Mouse (Mus musculus) Muller cell, postnatal 12 days (primary cell): ENCODE results near the gene Cln5.

Source experiments
- DNase-seq: peaks from one replicate; pipeline ENCODE4 v3.0.0-alpha.2; 2015; ENCODE audit errors: inconsistent ontology term

Gene Cln5

GRCm38 (mm10) chr14:103069864-103070611, at the start of gene Cln5:
Gene Cln5, plus strand, starts transcription at chr14:103070216.
- DNase-seq = peak; percentile 98

GRCm38 (mm10) chr14:103029203-103029602, 40.8 kb upstream of the Cln5 start:
- no peak for DNase-seq

GRCm38 (mm10) chr14:103033271-103033823, 36.7 kb upstream of the Cln5 start:
- no peak for DNase-seq

GRCm38 (mm10) chr14:103034076-103034475, 35.9 kb upstream of the Cln5 start:
- no peak for DNase-seq

DNA sequence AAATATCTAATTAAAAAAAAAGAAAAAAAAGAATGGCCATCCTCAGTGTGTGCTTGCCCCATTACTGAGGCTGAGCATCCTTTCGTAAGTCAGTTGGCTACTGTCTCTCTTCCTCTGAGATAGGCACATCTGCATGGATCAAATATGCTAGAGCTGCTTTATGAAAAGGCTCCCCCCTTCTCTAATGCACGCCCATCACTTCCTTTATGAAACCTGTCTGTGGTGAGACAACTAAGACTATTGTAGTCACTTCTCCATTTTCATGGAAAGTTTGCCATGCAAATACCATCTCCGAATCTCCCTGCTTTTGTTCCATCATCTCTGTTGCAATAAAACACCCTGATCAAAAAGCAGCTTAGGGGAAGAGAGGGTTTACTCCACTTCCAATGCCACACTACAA, 33.0 kb upstream of the Cln5 start:
- no peak for DNase-seq

GRCm38 (mm10) chr14:103046677-103047076, 23.3 kb upstream of the Cln5 start, which contains the start of gene Acod1:
Gene Acod1, plus strand, starts transcription at chr14:103046977.
- DNase-seq = no peak

DNA sequence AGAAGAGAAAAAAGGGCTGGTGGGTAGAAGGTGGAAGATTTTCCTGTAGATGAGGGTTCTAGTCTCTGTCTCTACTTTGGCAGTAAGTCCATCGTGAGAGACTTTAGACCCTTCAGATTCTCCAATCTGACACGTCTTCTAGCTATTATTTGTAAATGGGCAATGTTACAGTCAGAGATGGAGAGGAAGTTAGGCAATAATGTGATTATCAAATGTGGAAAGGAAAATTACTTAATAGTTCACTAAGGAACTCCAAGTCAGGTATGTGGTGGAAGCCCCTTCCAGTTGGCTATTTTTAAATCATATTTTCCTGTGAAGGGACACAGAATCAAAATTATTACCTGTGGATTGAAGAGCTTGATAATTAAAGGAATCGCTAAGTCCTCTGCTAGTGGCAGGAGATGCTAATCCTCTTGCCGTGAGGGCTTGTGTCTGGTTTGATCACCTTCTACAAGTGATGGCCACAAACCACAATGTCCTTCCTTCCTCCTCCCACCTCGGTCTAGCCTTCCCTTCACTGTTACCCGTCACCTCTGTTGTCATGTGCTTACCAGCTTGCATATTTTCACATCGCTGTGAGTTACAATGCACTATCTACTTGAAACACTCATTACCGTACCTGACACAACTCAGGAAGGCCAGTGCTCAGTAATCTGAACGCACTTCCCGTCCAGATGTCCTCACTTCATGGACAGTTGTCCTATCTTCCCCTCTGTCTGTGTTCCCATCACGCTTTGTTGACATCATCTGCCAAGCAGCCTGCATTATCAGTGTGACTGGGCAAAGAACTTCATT, 21.5 kb upstream of the Cln5 start:
- no peak for DNase-seq

- DNase-seq = peak; percentile 51
Measured at GRCm38 (mm10) chr14:103051159-103051769, 18.8 kb upstream of the Cln5 start.

DNA sequence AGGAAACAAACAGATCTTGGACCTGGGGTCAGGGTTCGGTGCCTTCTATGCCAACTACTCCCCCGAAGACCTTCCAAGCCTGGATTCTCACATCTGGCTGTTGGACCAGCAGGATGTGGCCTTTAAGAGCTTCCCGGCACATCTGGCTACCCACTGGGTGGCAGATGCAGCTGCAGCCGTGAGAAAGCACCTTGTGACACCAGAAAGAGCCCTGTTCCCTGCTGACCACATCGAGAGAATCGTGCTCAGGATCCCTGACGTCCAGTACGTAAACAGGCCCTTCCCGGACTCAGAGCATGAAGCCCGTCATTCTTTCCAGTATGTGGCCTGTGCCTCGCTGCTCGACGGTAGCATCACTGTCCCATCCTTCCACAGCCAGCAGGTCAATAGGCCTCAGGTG, 15.3 kb upstream of the Cln5 start:
- no peak for DNase-seq

GRCm38 (mm10) chr14:103056601-103057000, 13.4 kb upstream of the Cln5 start:
- DNase-seq = no peak

DNA sequence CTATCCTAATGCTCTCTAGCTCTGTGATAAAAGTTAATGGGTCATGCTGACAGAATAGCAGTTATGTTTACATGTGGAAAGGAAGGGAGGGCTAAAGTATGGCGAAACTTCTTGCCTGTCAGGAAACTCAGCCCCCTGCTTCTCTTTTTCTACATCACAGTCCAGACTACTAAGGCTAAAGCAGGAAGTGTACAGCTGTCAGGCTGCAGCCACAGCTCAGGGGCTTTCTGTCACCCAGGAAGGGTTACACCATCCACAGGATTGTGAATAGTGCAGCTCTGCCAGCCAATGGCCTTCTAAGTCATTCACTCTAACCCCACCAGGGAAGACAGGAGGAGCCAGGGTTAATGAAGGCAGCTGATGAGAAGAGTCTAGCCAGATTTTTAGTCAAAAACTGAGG, 11.0 kb upstream of the Cln5 start:
- DNase-seq = no peak

GRCm38 (mm10) chr14:103059495-103059894, 10.5 kb upstream of the Cln5 start:
- DNase-seq = no peak

DNA sequence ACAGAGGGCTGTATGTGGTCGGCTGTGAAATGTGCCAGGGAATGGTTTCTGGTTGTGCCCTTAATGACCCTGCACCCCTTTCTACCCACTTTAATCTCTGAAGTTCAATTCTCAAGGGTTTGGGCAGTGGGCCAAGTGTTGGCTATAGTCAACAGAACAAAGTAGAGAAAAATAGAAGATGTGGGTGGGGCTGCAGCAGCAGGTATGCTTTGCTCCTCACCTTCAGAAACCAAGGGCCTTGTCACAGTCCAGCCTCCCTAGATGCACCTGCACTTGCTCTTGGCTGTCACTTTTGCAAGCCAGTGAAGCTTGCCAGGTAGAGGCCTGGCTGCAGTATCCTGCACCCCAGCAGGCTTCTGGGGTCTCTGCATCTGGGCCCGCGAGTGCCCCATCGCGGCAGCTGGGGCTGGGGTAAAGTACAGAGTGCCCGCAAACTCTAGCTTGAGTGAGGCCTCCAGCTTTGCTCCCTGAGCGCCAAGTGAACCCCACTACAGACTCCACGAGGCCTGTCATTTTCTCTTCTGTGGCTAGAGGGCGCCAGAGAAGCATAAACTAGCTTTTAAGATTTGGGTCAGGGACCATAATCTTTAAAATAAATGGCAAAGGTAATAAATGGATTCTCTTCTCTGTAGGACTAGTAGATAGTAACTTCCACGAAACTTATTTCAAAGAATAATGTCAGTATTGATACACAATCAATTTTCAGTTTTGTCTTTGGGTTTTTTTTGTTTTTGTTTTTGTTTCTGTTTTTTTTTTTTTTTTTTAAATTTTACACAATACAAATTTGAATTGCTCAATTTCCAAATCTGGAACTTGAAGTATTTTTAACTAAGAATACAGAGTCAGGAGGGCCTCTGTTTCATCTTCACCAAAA, 4.5 kb upstream of the Cln5 start:
- DNase-seq = peak; percentile 26

DNA sequence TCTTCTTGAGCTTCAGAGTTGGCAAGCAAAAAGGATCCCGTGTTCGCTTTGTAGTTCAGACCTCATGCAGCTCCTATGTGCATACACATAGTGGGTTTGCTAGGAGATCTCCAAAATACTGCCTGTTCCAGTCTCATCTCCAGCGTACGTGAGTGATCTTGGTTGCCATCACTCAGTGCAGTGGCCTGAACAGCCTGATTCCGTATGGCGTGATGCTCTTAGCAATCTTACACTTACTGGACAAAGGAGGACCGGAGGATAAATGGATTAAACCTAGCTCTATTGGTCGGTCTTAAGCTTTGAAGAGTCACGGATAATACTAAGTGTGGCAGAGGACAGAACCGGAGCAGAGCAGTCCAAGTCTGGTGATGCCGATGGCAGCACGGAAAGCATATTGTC, 552 bp upstream of the Cln5 start:
- DNase-seq = peak; percentile 79

DNA sequence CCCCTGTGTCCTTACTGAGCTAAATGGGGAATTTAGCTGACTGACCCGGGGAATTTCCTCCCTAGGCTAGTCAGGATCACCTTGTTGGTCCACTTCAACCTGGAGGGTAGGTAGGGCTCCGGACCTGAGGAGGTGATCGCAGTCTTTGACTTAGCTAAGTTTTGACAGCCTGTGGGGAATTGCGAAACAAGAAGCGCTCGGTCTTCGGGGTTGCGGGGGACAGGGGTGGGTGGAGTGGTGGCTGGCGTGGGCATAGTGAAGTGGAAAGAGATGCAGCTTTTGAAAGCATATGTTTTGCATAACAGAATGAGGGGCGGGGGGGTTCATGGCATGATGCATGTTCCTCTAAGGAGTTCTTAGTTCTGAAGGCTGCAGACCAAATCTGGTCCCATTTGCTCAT, 774 bp downstream of the Cln5 start:
- DNase-seq = peak; percentile 24

DNA sequence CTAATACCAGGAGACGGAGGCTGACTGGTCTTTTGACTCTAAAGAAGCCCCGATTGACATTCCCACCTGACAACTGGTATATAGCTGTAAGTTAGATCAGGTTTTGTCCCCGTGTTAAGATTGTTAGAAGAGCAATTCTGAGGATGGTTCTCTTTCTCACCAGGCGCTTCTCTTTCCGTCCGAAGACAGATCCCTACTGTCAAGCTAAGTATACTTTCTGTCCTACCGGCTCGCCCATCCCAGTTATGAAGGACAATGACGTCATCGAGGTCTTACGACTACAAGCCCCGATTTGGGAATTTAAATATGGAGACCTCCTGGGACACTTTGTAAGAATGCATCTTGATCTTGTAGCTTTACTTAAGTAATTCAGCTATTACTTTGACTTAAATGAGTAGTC, 1.5 kb downstream of the Cln5 start:
- no peak for DNase-seq

DNA sequence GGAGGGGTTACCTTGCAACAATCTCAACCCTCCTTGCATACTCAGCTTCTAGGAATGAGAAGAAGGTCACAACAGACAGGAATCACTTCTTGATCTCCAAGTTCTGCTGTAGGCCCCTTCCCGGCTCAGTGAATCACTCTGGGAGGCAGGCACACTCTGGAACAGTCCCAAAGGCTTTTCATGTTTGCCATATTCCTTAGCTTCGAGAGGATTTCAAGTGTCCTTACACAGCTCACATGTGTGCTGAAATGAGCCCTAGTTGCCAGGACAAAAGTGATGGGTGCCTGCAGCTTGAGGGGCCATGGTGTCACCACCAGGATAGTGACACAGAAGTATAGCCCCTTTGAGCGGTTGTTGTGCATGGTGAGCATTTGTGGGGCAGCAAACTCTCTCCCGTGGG, 2.7 kb downstream of the Cln5 start:
- no peak for DNase-seq

- DNase-seq = no peak
Measured at GRCm38 (mm10) chr14:103073825-103074224, 3.8 kb downstream of the Cln5 start.

- no peak for DNase-seq
Measured at GRCm38 (mm10) chr14:103075166-103075565, 5.2 kb downstream of the Cln5 start.

- DNase-seq = no peak
Measured at GRCm38 (mm10) chr14:103077272-103078005, 7.4 kb downstream of the Cln5 start.
